Mouse (Mus musculus) liver, embryonic 14.5 days (tissue): ENCODE data around the gene Cyb561.

Experiments
- CTCF ChIP-seq: IDR thresholded peaks from 2 replicates; pipeline ENCODE4 v1.5.1; 2016; ENCODE audit warnings: antibody characterized with exemption, low read depth, control low read depth
- EP300 ChIP-seq: IDR thresholded peaks from 2 replicates; pipeline ENCODE4 v1.6.1; 2016; ENCODE audit warnings: antibody characterized with exemption, low read depth

GRCm38 (mm10) chr11:105975636-105976035 lies 22.5 kb upstream of the Cyb561 start:
- TF ChIP-seq EP300 (no peak), CTCF (no peak)
